Mouse (Mus musculus) brown adipose tissue, adult 24 weeks (tissue): ENCODE measurements around the gene Cd81. TPM values are rescaled to one million over a fixed set of nuclear protein-coding genes. Genes with fewer than 3 reads are reported as not detected.

Source experiments
- H3K27ac ChIP-seq: fragments of 200-500 bp; replicated peaks from 2 replicates; pipeline ENCODE4 v1.5.1; 2012; ENCODE audit warnings: low read depth, mild to moderate bottlenecking, low read length
- H3K4me1 ChIP-seq: fragments of 200-500 bp; 2 replicates; pipeline ENCODE4 v1.6.1; 2012; ENCODE audit warnings: low read length, mixed read lengths; ENCODE audit not compliant: control insufficient read depth, insufficient read depth, insufficient read length
- H3K4me3 ChIP-seq: fragments of 200-500 bp; 2 replicates; pipeline ENCODE4 v1.5.1; 2012; ENCODE audit warnings: low read depth, mild to moderate bottlenecking, low read length, moderate library complexity; ENCODE audit not compliant: insufficient read depth
- polyA plus RNA-seq: library from polyadenylated mRNA; stranded (reverse); fragments of >200 nt; gene quantifications from 2 replicates; pipeline ENCODE4 v1.2.4, GENCODE M21; 2012; ENCODE audit not compliant: missing spikeins, insufficient read depth, insufficient read length

Cd81 gene
- polyA plus RNA-seq = 289 and 375 TPM in 2 replicates

GRCm38 (mm10) chr7:143052626-143053007 is at the start of gene Cd81:
Gene Cd81 (plus strand): TSS chr7:143052739.
- peak within 1 kb of the TSS; percentile 93 for H3K27ac ChIP-seq
- peak within 1 kb of the TSS; percentile 93 for H3K4me3 ChIP-seq
- peaks cover 45% of the 10 kb centered on the region for H3K4me1 ChIP-seq

- Histone ChIP-seq H3K4me3 (peak within 1 kb of the TSS; percentile 9; the same call in 1 of the 2 replicates), H3K4me1 (peaks cover 10% of the 10 kb centered on the region), H3K27ac (0 out of 2 replicates have a peak within 1 kb of the TSS, but pooled peaks have one; percentile 19)
Measured at GRCm38 (mm10) chr7:143004727-143005343, 47.7 kb upstream of the Cd81 start, which contains the start of gene Tspan32. Gene Tspan32 (plus strand): TSS chr7:143005046.

DNA sequence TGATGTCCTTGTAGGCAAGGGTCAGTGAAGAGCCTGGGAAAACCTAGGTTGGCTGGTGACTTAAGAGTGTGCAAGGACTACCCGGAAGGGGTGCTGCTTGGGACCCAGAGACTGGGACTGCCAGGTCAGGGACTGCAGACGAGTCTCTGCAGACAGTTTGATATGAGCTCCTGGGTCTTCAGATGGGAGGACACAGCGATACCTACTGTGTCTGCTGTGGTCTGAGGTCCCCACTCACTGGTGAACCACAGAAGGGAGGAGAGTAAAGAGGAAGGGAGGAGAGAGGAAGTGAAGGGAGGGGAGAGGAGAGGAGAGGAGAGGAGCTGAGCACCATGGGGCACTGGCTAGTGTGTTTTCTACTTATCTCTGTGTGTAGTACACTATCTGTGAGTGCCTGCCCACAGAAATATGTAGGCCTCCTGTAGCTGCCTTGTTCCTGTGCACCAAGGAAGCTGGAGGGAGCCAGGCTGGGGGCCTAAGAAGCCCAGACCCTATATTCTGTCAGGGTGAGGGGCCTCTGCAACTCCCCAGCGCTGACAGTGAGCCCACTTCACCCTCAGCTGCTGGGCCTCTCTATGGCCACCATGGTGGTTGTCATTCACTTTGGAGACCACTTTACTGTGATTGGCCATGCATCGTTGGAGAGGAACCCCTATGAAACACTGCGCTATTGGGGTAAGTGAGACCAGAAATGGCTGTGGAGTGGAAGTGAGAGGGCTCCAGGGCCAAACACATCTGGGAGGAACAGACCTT is 47.0 kb upstream of the Cd81 start:
- Histone ChIP-seq H3K4me1 (peaks cover 10% of the 10 kb centered on the region), H3K4me3 (peak overlapping the region; percentile 9), H3K27ac (0 out of 2 replicates have a peak overlapping the region, but pooled peaks have one; percentile 19)

DNA sequence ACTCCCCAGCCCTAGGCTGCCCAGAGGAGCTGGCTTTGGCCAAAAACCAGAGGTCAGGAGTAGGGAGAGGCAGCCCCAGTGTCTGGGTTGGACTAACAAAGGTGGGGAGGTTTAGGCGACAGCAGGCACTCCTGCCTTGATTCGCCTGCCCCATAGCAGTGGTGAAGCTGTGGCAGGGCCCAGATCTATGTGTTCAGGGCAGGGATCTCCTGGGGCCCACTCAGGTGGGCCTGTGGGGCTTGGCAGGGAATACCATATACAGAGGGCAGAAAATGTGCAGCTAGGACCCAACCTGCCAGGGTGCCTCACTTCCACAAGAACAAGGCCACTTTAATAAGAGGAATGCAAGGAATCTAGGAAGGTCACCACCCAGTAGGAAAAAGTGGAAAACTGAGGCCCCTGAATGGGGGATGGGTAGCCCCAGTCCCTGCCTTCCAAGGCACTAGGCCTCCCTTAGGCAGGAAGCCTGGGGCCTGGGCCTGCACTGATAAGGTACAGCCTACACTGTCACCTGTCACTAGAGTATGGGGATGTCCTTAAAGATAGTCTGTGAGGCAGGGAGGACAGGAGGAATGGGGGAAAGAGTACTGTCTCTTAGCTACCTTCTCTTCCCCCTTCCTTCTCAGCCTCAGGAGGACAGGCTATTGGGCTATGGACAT is 46.3 kb upstream of the Cd81 start:
- H3K4me1 ChIP-seq = peaks cover 10% of the 10 kb centered on the region
- H3K27ac ChIP-seq = 0 out of 2 replicates have a peak overlapping the region, but pooled peaks have one; percentile 17
- peak overlapping the region; percentile 9 for H3K4me3 ChIP-seq

GRCm38 (mm10) chr7:143006756-143007598 is 45.6 kb upstream of the Cd81 start:
- H3K27ac ChIP-seq = no peak overlapping the region
- H3K4me1 ChIP-seq = peaks cover 10% of the 10 kb centered on the region
- H3K4me3 ChIP-seq = no peak overlapping the region

DNA sequence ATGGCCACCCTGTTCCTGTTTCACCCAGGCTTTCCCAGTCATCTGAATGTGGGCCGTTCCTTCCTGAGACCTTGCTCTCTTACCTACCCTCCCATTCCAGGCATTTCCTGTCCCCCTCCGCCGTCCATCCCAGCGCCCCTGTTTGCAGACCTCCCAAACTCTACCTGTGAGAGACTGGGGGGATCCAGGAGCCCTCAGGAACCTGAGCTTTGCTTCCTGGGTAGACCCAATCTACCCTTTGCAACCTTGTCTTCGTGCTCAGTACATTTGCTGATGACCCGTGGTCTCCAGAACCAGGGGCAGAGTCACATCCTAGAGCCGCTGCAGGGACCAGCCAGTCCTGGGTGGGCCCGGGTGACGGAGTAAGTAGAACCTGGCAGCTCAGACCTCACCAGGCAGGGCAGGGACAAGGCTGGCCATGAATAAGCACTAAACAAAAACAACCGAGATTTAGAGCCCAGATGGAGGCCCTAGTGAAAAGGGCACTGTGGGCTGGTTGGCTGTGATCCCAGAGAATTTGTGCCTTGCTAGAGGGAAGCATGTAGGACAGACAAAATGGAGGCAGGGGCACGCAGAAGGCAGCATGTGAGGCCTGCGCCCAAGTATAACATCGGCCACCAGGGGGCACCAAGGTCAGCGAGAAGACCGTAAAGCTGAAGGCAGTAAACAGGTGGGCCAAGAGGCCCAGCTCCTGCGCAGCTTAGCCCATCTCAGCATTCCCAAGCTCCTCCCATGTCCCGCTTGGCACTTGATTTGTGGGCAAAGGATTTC is 44.8 kb upstream of the Cd81 start:
- H3K27ac ChIP-seq = peak overlapping the region; percentile 84
- peaks cover 10% of the 10 kb centered on the region for H3K4me1 ChIP-seq
- peak overlapping the region; percentile 24 for H3K4me3 ChIP-seq

- Histone ChIP-seq H3K4me3 (peak overlapping the region; percentile 24), H3K4me1 (peaks cover 13% of the 10 kb centered on the region), H3K27ac (peak overlapping the region; percentile 84)
Measured at GRCm38 (mm10) chr7:143008370-143008926, 44.1 kb upstream of the Cd81 start.

- Histone ChIP-seq H3K27ac (peak overlapping the region; percentile 84), H3K4me1 (peaks cover 17% of the 10 kb centered on the region), H3K4me3 (no peak overlapping the region)
Measured at GRCm38 (mm10) chr7:143008996-143009665, 43.4 kb upstream of the Cd81 start.

DNA sequence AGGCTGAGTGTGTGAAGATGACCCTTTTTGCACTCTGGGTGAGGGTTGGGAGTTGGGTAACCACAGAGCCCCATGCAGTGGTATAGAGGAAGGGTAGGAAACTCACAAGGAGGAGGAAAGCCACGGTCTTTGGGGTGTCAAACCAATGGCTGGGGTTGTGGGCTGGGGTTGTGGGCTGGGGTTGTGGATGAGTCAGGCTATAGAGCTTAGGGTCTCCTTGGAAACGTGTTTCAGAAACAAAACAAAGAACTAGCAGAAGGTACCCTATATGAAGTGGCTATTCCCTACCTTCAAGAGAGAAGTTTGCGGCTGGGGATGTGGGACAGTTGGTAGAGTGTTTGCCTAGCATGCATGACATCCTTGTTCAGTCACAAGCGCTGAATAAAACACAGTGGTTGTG is 42.5 kb upstream of the Cd81 start:
- Histone ChIP-seq H3K27ac (0 out of 2 replicates have a peak overlapping the region, but pooled peaks have one; percentile 84), H3K4me3 (no peak overlapping the region), H3K4me1 (peaks cover 23% of the 10 kb centered on the region)

GRCm38 (mm10) chr7:143011226-143011625 is 41.3 kb upstream of the Cd81 start:
- H3K4me3 ChIP-seq = no peak overlapping the region
- H3K27ac ChIP-seq = no peak overlapping the region
- peaks cover 35% of the 10 kb centered on the region for H3K4me1 ChIP-seq

- Histone ChIP-seq H3K4me3 (no peak overlapping the region), H3K27ac (no peak overlapping the region), H3K4me1 (peaks cover 44% of the 10 kb centered on the region)
Measured at GRCm38 (mm10) chr7:143012230-143012875, 40.2 kb upstream of the Cd81 start.

DNA sequence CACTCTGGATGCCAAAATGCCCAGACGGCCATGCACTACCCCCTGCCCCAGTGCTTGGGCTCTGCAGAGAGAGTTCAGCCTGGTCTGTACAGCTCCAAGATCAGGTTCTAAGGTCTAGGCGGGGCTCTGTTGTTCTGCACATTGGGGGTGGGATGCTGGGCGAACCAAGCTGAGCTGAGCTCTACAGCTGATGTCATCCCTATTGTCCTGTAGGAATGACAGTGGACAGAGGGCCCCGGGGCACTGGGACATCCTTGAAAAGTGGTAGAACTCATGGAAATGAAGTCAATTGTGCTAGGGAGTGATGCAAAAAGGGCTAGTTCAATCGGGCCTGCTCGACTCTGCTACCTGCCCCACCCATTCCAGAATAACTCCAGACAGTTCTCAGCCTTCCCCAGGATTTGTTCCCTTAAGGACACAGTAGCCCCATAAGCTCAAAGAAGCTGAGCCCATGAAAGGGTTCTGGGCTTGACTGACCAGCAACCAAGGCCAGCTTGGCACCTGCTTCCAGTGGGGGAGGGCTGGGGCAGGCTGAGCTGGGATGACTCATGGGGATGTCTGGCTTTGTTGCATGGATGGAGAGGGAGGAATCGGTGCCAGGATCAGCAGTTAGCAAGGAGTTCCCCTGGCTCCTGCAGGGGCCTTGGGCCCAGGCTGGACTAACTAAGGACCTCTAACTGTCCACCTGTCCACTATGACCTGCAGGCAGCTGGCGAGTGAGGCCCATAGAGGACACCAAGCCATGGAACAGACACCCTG is 38.9 kb upstream of the Cd81 start:
- Histone ChIP-seq H3K4me1 (peaks cover 39% of the 10 kb centered on the region), H3K4me3 (no peak overlapping the region)

More for the DNA sequence above, 38.9 kb upstream of the Cd81 start:
- no peak overlapping the region for H3K27ac ChIP-seq
